Mouse (Mus musculus): ENCODE measurements around the gene Gria3. TPM values are rescaled to one million over a fixed set of nuclear protein-coding genes. Genes with fewer than 3 reads are reported as not detected.

Gria3 gene
- 2.0 and 4.1 TPM in 2 replicates for total RNA-seq (2012; rRNA removed)

DNA sequence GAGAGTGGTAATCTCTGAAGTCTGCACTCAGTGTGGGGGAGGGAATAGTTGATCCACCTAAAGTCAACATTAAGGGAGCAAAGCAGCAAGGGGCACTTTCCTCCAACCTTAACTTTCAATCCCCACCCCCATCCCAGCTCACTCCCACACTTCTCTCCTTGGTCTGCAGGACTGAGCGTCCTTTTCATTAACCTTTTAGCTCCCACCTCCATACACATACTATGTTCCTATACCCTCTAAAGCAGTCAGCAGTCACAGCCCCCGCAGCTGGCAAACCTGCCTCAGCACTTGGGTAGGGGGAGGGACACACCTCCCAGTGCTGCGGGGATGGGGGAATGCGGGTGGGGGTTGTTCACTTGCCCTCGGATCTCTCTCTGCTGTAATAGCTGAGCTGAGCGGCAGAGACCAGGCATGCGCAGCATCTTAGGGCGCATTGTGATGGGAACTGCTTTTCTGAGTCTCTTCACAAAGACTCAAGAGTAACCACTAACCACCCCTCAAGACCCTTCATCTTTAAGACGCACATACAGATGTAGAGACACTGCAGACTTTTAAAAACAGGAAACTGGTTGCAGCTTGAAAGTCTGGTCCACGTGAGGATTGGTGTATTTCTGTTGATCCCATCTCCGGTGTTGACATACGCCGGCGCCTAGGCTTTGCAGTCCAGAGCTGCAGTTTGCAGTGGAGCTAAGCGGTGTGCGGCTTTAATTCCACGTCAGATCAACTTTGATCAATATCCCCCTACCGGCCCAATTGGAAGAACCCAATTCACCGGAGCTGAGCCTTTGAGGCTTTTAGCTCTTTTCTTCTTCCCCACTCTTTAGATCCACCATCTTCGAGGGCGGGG lies at the start of gene Gria3:
TSS of gene Gria3 (plus strand) at position 797 of the 847 bp plus-strand sequence.
- H3K36me3 ChIP-seq (ENCODE audit: control insufficient read depth, insufficient read depth, low read length, poor library complexity, severe bottlenecking) = no peaks in the 10 kb centered on the region

DNA sequence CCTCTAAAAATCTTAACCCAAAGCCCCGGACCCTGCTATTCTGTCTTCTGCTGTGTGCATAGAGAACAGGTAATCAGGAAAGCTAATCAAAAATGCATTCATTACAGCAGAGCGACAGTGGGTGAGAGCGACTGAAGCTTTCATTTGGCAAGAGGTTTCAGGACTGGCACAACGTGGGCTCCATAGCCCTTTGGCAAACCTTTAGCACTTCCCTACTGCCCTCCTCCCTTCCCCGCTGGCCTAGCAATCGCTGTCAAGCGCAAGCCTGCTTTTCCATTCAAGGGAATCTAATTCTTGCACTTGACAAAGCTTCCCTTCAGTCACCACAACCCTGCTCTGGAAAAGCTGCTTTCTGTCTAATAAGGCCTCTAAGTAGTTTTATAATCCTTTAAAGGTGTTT lies 13.6 kb upstream of the Gria3 start:
- Histone ChIP-seq H3K9me3 (ENCODE audit: control insufficient read depth, insufficient read depth, low read depth, low read length) (no peaks in the 10 kb centered on the region), H3K4me3 (ENCODE audit: insufficient read depth in 1 of 2, low read depth in 1 of 2, low read length in 2 of 2, poor library complexity in 1 of 2, severe bottlenecking in 1 of 2) (no peak overlapping the region), H3K36me3 (ENCODE audit: control insufficient read depth, insufficient read depth, low read length, poor library complexity, severe bottlenecking) (no peaks in the 10 kb centered on the region), H3K4me1 (ENCODE audit: control insufficient read depth in 2 of 2, insufficient read depth in 2 of 2, low read length in 2 of 2, poor library complexity in 1 of 2) (no peaks in the 10 kb centered on the region), H3K27ac (ENCODE audit: insufficient read depth, low read depth, low read length, poor library complexity, severe bottlenecking) (no peak overlapping the region), H3K9ac (ENCODE audit: insufficient read depth, low read depth, low read length, poor library complexity, severe bottlenecking) (no peak overlapping the region)
- in situ Hi-C loops (cut with MboI; ENCODE audit: low sequenced_read_pairs in 2 of 2, unreplicated experiment in 2 of 2) = no loop called here
- no peak for TF ChIP-seq ZC3H11A (IDR thresholded peaks at IDR 0.05; ENCODE audit: borderline replicate concordance, low read depth, low read length)
- no peak for TF ChIP-seq ZNF384 (IDR thresholded peaks at IDR 0.05; ENCODE audit: low read depth, low read length)
- TF ChIP-seq CHD2 (IDR thresholded peaks at IDR 0.05; ENCODE audit: low read depth, low read length) = no peak
- no peak for TF ChIP-seq MAFK (IDR thresholded peaks at IDR 0.05; ENCODE audit: insufficient read depth, low read depth, low read length)
- no peak for TF ChIP-seq HCFC1 (IDR thresholded peaks at IDR 0.05; ENCODE audit: borderline replicate concordance, insufficient read depth, low read length)
- DNase-seq (ENCODE audit: low read depth, low spot score) = no peak

More for the DNA sequence above, at the start of gene Gria3:
- TF ChIP-seq HCFC1 (IDR thresholded peaks at IDR 0.05; ENCODE audit: borderline replicate concordance, insufficient read depth, low read length) = no peak
- Histone ChIP-seq H3K27ac (ENCODE audit: insufficient read depth, low read depth, low read length, poor library complexity, severe bottlenecking) (no peak within 1 kb of the TSS), H3K9me3 (ENCODE audit: control insufficient read depth, insufficient read depth, low read depth, low read length) (no peaks in the 10 kb centered on the region), H3K9ac (ENCODE audit: insufficient read depth, low read depth, low read length, poor library complexity, severe bottlenecking) (no peak within 1 kb of the TSS), H3K4me1 (ENCODE audit: control insufficient read depth in 2 of 2, insufficient read depth in 2 of 2, low read length in 2 of 2, poor library complexity in 1 of 2) (peaks cover 0 to 4% of the 10 kb centered on the region in 2 experiments; a peak in 1 of 4 replicates), H3K4me3 (ENCODE audit: insufficient read depth in 1 of 2, low read depth in 1 of 2, low read length in 2 of 2, poor library complexity in 1 of 2, severe bottlenecking in 1 of 2) (peak within 1 kb of the TSS; percentile 31 to 54; a peak in 3 of 4 replicates)
- in situ Hi-C loops (cut with MboI; ENCODE audit: low sequenced_read_pairs in 2 of 2, unreplicated experiment in 2 of 2) = no loop called here
- no peak for DNase-seq (ENCODE audit: low read depth, low spot score)

DNA sequence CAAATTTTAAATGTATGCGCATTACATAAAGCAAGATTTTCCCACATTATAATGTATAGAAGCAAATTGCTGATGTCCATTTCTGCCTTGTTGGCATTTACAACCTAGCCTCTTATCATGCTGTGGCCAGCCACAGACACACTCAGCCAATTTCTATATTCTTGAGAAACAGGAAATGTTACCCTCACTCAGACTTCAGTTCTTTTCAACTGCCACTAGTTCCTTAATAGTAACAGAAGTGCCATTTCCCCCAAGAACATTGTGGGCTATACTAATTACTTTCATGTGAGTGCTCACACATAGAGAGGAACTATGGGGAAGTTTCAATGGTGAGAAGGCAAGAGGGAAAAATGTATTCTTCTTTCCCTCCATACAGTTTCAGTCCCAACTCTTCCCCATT lies 11.6 kb upstream of the Gria3 start:
- TF ChIP-seq ZNF384 (IDR thresholded peaks at IDR 0.05; ENCODE audit: low read depth, low read length) (no peak), CHD2 (IDR thresholded peaks at IDR 0.05; ENCODE audit: low read depth, low read length) (no peak), MAFK (IDR thresholded peaks at IDR 0.05; ENCODE audit: insufficient read depth, low read depth, low read length) (no peak)
- in situ Hi-C loops (cut with MboI; ENCODE audit: low sequenced_read_pairs in 2 of 2, unreplicated experiment in 2 of 2) = no loop called here
- Histone ChIP-seq H3K9ac (ENCODE audit: insufficient read depth, low read depth, low read length, poor library complexity, severe bottlenecking) (no peak overlapping the region), H3K36me3 (ENCODE audit: control insufficient read depth, insufficient read depth, low read length, poor library complexity, severe bottlenecking) (no peaks in the 10 kb centered on the region), H3K4me3 (ENCODE audit: insufficient read depth in 1 of 2, low read depth in 1 of 2, low read length in 2 of 2, poor library complexity in 1 of 2, severe bottlenecking in 1 of 2) (no peak overlapping the region), H3K9me3 (ENCODE audit: control insufficient read depth, insufficient read depth, low read depth, low read length) (no peaks in the 10 kb centered on the region), H3K27ac (ENCODE audit: insufficient read depth, low read depth, low read length, poor library complexity, severe bottlenecking) (no peak overlapping the region), H3K4me1 (ENCODE audit: control insufficient read depth in 2 of 2, insufficient read depth in 2 of 2, low read length in 2 of 2, poor library complexity in 1 of 2) (no peaks in the 10 kb centered on the region)
- no peak for DNase-seq (ENCODE audit: low read depth, low spot score)

DNA sequence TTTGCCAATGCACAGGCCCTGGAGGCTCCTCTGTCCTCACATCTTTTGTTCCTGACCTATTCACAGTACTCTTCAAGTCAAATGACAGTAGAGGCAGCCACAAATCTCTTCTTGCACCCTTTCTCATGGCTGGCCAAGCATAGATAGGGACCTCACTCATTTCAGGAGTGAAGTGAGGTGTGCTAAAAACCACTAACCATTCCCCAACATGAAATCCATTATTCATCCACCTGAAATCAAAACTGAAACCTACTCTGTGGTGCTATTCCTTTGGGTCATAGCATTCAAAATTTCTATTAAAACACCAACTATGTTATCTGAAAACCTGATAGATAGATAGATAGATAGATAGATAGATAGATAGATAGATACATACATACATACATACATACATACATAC lies 2.2 kb upstream of the Gria3 start:
- Histone ChIP-seq H3K4me1 (ENCODE audit: control insufficient read depth in 2 of 2, insufficient read depth in 2 of 2, low read length in 2 of 2, poor library complexity in 1 of 2) (peaks cover 0 to 3% of the 10 kb centered on the region in 2 experiments; a peak in 1 of 4 replicates), H3K9ac (ENCODE audit: insufficient read depth, low read depth, low read length, poor library complexity, severe bottlenecking) (no peak overlapping the region), H3K4me3 (ENCODE audit: insufficient read depth in 1 of 2, low read depth in 1 of 2, low read length in 2 of 2, poor library complexity in 1 of 2, severe bottlenecking in 1 of 2) (no peak overlapping the region), H3K27ac (ENCODE audit: insufficient read depth, low read depth, low read length, poor library complexity, severe bottlenecking) (no peak overlapping the region), H3K36me3 (ENCODE audit: control insufficient read depth, insufficient read depth, low read length, poor library complexity, severe bottlenecking) (no peaks in the 10 kb centered on the region), H3K9me3 (ENCODE audit: control insufficient read depth, insufficient read depth, low read depth, low read length) (no peaks in the 10 kb centered on the region)
- TF ChIP-seq HCFC1 (IDR thresholded peaks at IDR 0.05; ENCODE audit: borderline replicate concordance, insufficient read depth, low read length) (no peak), CHD2 (IDR thresholded peaks at IDR 0.05; ENCODE audit: low read depth, low read length) (no peak), MAFK (IDR thresholded peaks at IDR 0.05; ENCODE audit: insufficient read depth, low read depth, low read length) (no peak), ZC3H11A (IDR thresholded peaks at IDR 0.05; ENCODE audit: borderline replicate concordance, low read depth, low read length) (no peak), ZNF384 (IDR thresholded peaks at IDR 0.05; ENCODE audit: low read depth, low read length) (no peak)
- DNase-seq (ENCODE audit: low read depth, low spot score) = no peak
- in situ Hi-C loops (cut with MboI; ENCODE audit: low sequenced_read_pairs in 2 of 2, unreplicated experiment in 2 of 2) = no loop called here

All from ES-E14 (cell line).